In genomic region chr11:89454702-89455101, GRCm38 (mm10) we compare ENCODE assay signal across 23 mouse cellular contexts.
DNase-seq lines count a peak whose midpoint lies in the region; TF ChIP-seq lines count a peak whose summit lies in the region.
"Had no signal": no experiment of that assay in that cellular context is flagged by ENCODE, and none has a peak within 500 bp of the region (broad histone marks: within the 10 kb centered on the region; RNA-seq: fewer than 3 reads in every experiment).

No protein-coding gene starts in this region.

- TF ChIP-seq POLR2A in heart, adult 2 months (IDR thresholded peaks at IDR 0.05; ENCODE audit: insufficient read depth, low read depth, low read length), result no peak

- H3K4me3 ChIP-seq in gastrocnemius, adult 2 months, result no peak overlapping the region
- no peak overlapping the region for H3K4me3 ChIP-seq in heart, adult 2 months
- H3K4me3 ChIP-seq: embryonic facial prominence, embryonic 13.5 days; forebrain, embryonic 10.5 days; forebrain, embryonic 13.5 days; heart, embryonic 13.5 days; hindbrain, embryonic 12.5 days; hindbrain, embryonic 15.5 days had no signal

- H3K27ac ChIP-seq in gastrocnemius, adult 2 months, result no peak overlapping the region
- H3K27ac ChIP-seq in heart, adult 2 months, result no peak overlapping the region
- H3K27ac ChIP-seq: embryonic facial prominence, embryonic 13.5 days; forebrain, embryonic 10.5 days; forebrain, embryonic 13.5 days; heart, embryonic 13.5 days; hindbrain, embryonic 12.5 days; hindbrain, embryonic 15.5 days had no signal

- no peak for TF ChIP-seq CTCF in gastrocnemius, adult 2 months (IDR thresholded peaks at IDR 0.05)
- no peak for TF ChIP-seq CTCF in heart, adult 2 months (IDR thresholded peaks at IDR 0.05)

- H3K9ac ChIP-seq in heart, adult 2 months (ENCODE audit: low read depth, low read length), result no peak overlapping the region
- H3K9ac ChIP-seq: embryonic facial prominence, embryonic 13.5 days; forebrain, embryonic 13.5 days; heart, embryonic 13.5 days; hindbrain, embryonic 12.5 days; hindbrain, embryonic 15.5 days had no signal

- intact Hi-C loops in gastrocnemius, adult 2 months (cut with DNase I), result no loop called here
- intact Hi-C loops in heart, adult 2 months (cut with DNase I), result no loop called here

- WGBS in heart, adult 2 months, result 40% methylated on average over 4 of the region's 4 CpGs

- peak; percentile 23 for DNase-seq in adrenal gland, postnatal 14 days
- DNase-seq in adrenal gland, postnatal 25 days, result no peak
- DNase-seq in gastrocnemius, adult 2 months, result peak; percentile 37
- no peak for DNase-seq in gastrocnemius, adult 18-20 months (ENCODE audit: low spot score)
- DNase-seq in heart, adult 11 months, result peak; percentile 87
- DNase-seq in heart, adult 2 months, result no peak
- DNase-seq in skeletal muscle tissue, adult 2 months (ENCODE audit: low read depth, low spot score), result peak; percentile 3
- DNase-seq: adrenal gland, adult 2 months; B cell, adult 2 months; cerebellum, adult 18-20 months; cerebellum, adult 9-10 months; cerebellum, postnatal 25 days; heart, postnatal 14 days; kidney, adult 2 months had no signal

- H3K27me3 ChIP-seq in heart, adult 2 months (ENCODE audit: control insufficient read depth, insufficient read depth, low read length), result no peaks in the 10 kb centered on the region
- H3K27me3 ChIP-seq: CH12.LX; forebrain, embryonic 13.5 days; hindbrain, embryonic 12.5 days; hindbrain, embryonic 15.5 days; Patski had no signal

- H3K36me3 ChIP-seq in heart, adult 2 months (ENCODE audit: control insufficient read depth, insufficient read depth, low read length), result no peaks in the 10 kb centered on the region
- H3K36me3 ChIP-seq: embryonic facial prominence, embryonic 13.5 days; forebrain, embryonic 10.5 days; G1E; heart, embryonic 13.5 days; hindbrain, embryonic 12.5 days; hindbrain, embryonic 15.5 days had no signal

- H3K79me2 ChIP-seq in heart, adult 2 months (replicated peaks; ENCODE audit: control insufficient read depth, insufficient read depth, low read length), result no peaks in the 10 kb centered on the region

- no peaks in the 10 kb centered on the region for H3K4me1 ChIP-seq in heart, adult 2 months (ENCODE audit: control insufficient read depth, insufficient read depth, low read length)

- TF ChIP-seq EP300 in heart, adult 2 months (IDR thresholded peaks at IDR 0.05; ENCODE audit: insufficient read depth, low read depth, low read length), result no peak

Comparison
In these comparisons a context has a peak if more than half of its experiments do, and no peak if none do; other contexts are left out.
1. DNase-seq: peak in adrenal gland, postnatal 14 days (single experiment), gastrocnemius, adult 2 months (single experiment), heart, adult 11 months (single experiment) and skeletal muscle tissue, adult 2 months (single experiment); none in adrenal gland, postnatal 25 days (single experiment), gastrocnemius, adult 18-20 months (single experiment) and heart, adult 2 months (0 of 2).